Mouse (Mus musculus): ENCODE data around the gene Wnt8b.

- TF ChIP-seq CTCF (IDR thresholded peaks at IDR 0.05; ENCODE audit: low read depth) (no peak), EP300 (IDR thresholded peaks at IDR 0.05; ENCODE audit: low read depth) (no peak)
These were observed 18.4 kb downstream of the Wnt8b start for GRCm38 (mm10) chr19:44511451-44512231.

Measured in liver, embryonic 14.5 days (tissue).